Mouse (Mus musculus) olfactory bulb, adult 2 months (tissue): ENCODE data around the gene Akt3.

ENCODE experiments used
- CTCF ChIP-seq: fragments of 200-500 bp; IDR thresholded peaks from 2 replicates; pipeline ENCODE4 v1.5.1; 2012; ENCODE audit warnings: low read depth, mild to moderate bottlenecking, low read length, moderate library complexity; ENCODE audit not compliant: insufficient read depth
- POLR2A ChIP-seq: fragments of 200-500 bp; IDR thresholded peaks from 2 replicates; pipeline ENCODE4 v1.6.1; 2012; ENCODE audit warnings: mild to moderate bottlenecking, low read depth, low read length, moderate library complexity; ENCODE audit not compliant: insufficient read depth

- TF ChIP-seq CTCF (no peak), POLR2A (no peak; the same call in 1 of the 2 replicates)
Observed at GRCm38 (mm10) chr1:177258343-177259037, 487 bp upstream of the Akt3 start.
